Mouse (Mus musculus): ENCODE results near the gene Cgas. TPM values are rescaled to one million over a fixed set of nuclear protein-coding genes. Genes with fewer than 3 reads are reported as not detected.
"Not testable (repeated sequence)": the region's sequence is repeated elsewhere in the genome, so short reads cannot be mapped to it uniquely, and the experiment has no call there.

Gene Cgas
- polyA plus RNA-seq, 1 experiment from 2014 or later: 2.5 TPM

GRCm38 (mm10) chr9:78479308-78479707, 36.3 kb upstream of the Cgas start:
- H3K4me3 ChIP-seq (replicated peaks): peak overlapping the region; percentile 98
- 23% methylated on average over 8 of the region's 8 CpGs for WGBS
- H3K9me3 ChIP-seq (replicated peaks); H3K27ac ChIP-seq (replicated peaks); H3K4me1 ChIP-seq; ATAC-seq (ENCODE audit: insufficient number of reproducible peaks, low FRiP score, low TSS enrichment, low read depth); H3K27me3 ChIP-seq: not testable (repeated sequence)
- peaks cover 36% of the 10 kb centered on the region for H3K36me3 ChIP-seq
- H3K9ac ChIP-seq: peak overlapping the region; percentile 18; the same call in 1 of the 2 replicates
- peak overlapping the region; percentile 56 for H3K4me2 ChIP-seq (replicated peaks)

- H3K27ac ChIP-seq (replicated peaks); H3K9ac ChIP-seq; H3K4me3 ChIP-seq (replicated peaks); H3K9me3 ChIP-seq (replicated peaks); H3K27me3 ChIP-seq; ATAC-seq (ENCODE audit: insufficient number of reproducible peaks, low FRiP score, low TSS enrichment, low read depth); H3K4me2 ChIP-seq (replicated peaks); H3K4me1 ChIP-seq: not testable (repeated sequence)
- peaks cover 44% of the 10 kb centered on the region for H3K36me3 ChIP-seq
- 62% methylated on average over 1 of the region's 1 CpGs for WGBS
Measured at GRCm38 (mm10) chr9:78478009-78478605, 35.1 kb upstream of the Cgas start.

- WGBS: 5% methylated on average over 5 of the region's 5 CpGs
- H3K9ac ChIP-seq: no peak overlapping the region
- H3K4me2 ChIP-seq (replicated peaks): no peak overlapping the region
- ATAC-seq (ENCODE audit: insufficient number of reproducible peaks, low FRiP score, low TSS enrichment, low read depth): no peak
- H3K36me3 ChIP-seq: peaks cover 49% of the 10 kb centered on the region
- no peaks in the 10 kb centered on the region for H3K27me3 ChIP-seq
- H3K4me1 ChIP-seq: peaks cover 4% of the 10 kb centered on the region; the same call in 1 of the 2 replicates
- H3K4me3 ChIP-seq (replicated peaks): no peak overlapping the region
- H3K9me3 ChIP-seq (replicated peaks): no peaks in the 10 kb centered on the region
- H3K27ac ChIP-seq (replicated peaks): 0 out of 2 replicates have a peak overlapping the region, but pooled peaks have one; percentile 17
Measured at GRCm38 (mm10) chr9:78477021-78477551, 34.0 kb upstream of the Cgas start.

- peaks cover 51% of the 10 kb centered on the region for H3K36me3 ChIP-seq
- no peaks in the 10 kb centered on the region for H3K9me3 ChIP-seq (replicated peaks)
- H3K4me2 ChIP-seq (replicated peaks): no peak overlapping the region
- peaks cover 4% of the 10 kb centered on the region; the same call in 1 of the 2 replicates for H3K4me1 ChIP-seq
- peak overlapping the region; percentile 17; the same call in 1 of the 2 replicates for H3K27ac ChIP-seq (replicated peaks)
- no peaks in the 10 kb centered on the region for H3K27me3 ChIP-seq
- WGBS: 26% methylated on average over 1 of the region's 1 CpGs
- no peak for ATAC-seq (ENCODE audit: insufficient number of reproducible peaks, low FRiP score, low TSS enrichment, low read depth)
- H3K4me3 ChIP-seq (replicated peaks): no peak overlapping the region
- H3K9ac ChIP-seq: no peak overlapping the region
Measured at GRCm38 (mm10) chr9:78476531-78477020, 33.5 kb upstream of the Cgas start.

- no peak for ATAC-seq (ENCODE audit: insufficient number of reproducible peaks, low FRiP score, low TSS enrichment, low read depth)
- peaks cover 52% of the 10 kb centered on the region for H3K36me3 ChIP-seq
- no peak overlapping the region for H3K27ac ChIP-seq (replicated peaks)
- no peaks in the 10 kb centered on the region for H3K9me3 ChIP-seq (replicated peaks)
- H3K9ac ChIP-seq: no peak overlapping the region
- no peak overlapping the region for H3K4me3 ChIP-seq (replicated peaks)
- no peaks in the 10 kb centered on the region for H3K27me3 ChIP-seq
- H3K4me1 ChIP-seq: peaks cover 4% of the 10 kb centered on the region; the same call in 1 of the 2 replicates
- 74% methylated on average over 4 of the region's 4 CpGs for WGBS
- H3K4me2 ChIP-seq (replicated peaks): no peak overlapping the region
Measured at GRCm38 (mm10) chr9:78475873-78476272, 32.8 kb upstream of the Cgas start.

- ATAC-seq (ENCODE audit: insufficient number of reproducible peaks, low FRiP score, low TSS enrichment, low read depth): no peak
- 83% methylated on average over 2 of the region's 2 CpGs for WGBS
Measured at GRCm38 (mm10) chr9:78475383-78475780, 32.3 kb upstream of the Cgas start.

GRCm38 (mm10) chr9:78474771-78475382, 31.8 kb upstream of the Cgas start:
- WGBS: 78% methylated on average over 5 of the region's 5 CpGs
- H3K9me3 ChIP-seq (replicated peaks): no peaks in the 10 kb centered on the region
- H3K9ac ChIP-seq: no peak overlapping the region
- no peak overlapping the region for H3K4me3 ChIP-seq (replicated peaks)
- 0 out of 2 replicates have a peak overlapping the region, but pooled peaks have one; percentile 8 for H3K27ac ChIP-seq (replicated peaks)
- H3K4me2 ChIP-seq (replicated peaks): no peak overlapping the region
- no peaks in the 10 kb centered on the region for H3K27me3 ChIP-seq
- ATAC-seq (ENCODE audit: insufficient number of reproducible peaks, low FRiP score, low TSS enrichment, low read depth): no peak
- peaks cover 4% of the 10 kb centered on the region; the same call in 1 of the 2 replicates for H3K4me1 ChIP-seq
- peaks cover 54% of the 10 kb centered on the region for H3K36me3 ChIP-seq

More at GRCm38 (mm10) chr9:78475383-78475780, 32.3 kb upstream of the Cgas start:
- Histone ChIP-seq H3K27me3 (no peaks in the 10 kb centered on the region), H3K27ac (replicated peaks) (0 out of 2 replicates have a peak overlapping the region, but pooled peaks have one; percentile 8), H3K9ac (no peak overlapping the region), H3K4me3 (replicated peaks) (no peak overlapping the region), H3K4me2 (replicated peaks) (no peak overlapping the region), H3K9me3 (replicated peaks) (no peaks in the 10 kb centered on the region), H3K4me1 (peaks cover 4% of the 10 kb centered on the region; the same call in 1 of the 2 replicates), H3K36me3 (peaks cover 57% of the 10 kb centered on the region)

- 59% methylated on average over 2 of the region's 2 CpGs for WGBS
- H3K9me3 ChIP-seq (replicated peaks): no peaks in the 10 kb centered on the region
- no peak overlapping the region for H3K9ac ChIP-seq
- peaks cover under 1% of the 10 kb centered on the region; the same call in 1 of the 2 replicates for H3K4me1 ChIP-seq
- no peaks in the 10 kb centered on the region for H3K27me3 ChIP-seq
- no peak overlapping the region for H3K27ac ChIP-seq (replicated peaks)
- no peak overlapping the region for H3K4me3 ChIP-seq (replicated peaks)
- H3K36me3 ChIP-seq: peaks cover 51% of the 10 kb centered on the region
- no peak for ATAC-seq (ENCODE audit: insufficient number of reproducible peaks, low FRiP score, low TSS enrichment, low read depth)
- no peak overlapping the region for H3K4me2 ChIP-seq (replicated peaks)
Measured at GRCm38 (mm10) chr9:78474270-78474669, 31.2 kb upstream of the Cgas start.

- Histone ChIP-seq H3K4me2 (replicated peaks) (no peak overlapping the region), H3K27ac (replicated peaks) (no peak overlapping the region), H3K27me3 (no peaks in the 10 kb centered on the region), H3K4me1 (no peaks in the 10 kb centered on the region), H3K4me3 (replicated peaks) (no peak overlapping the region), H3K36me3 (peaks cover 52% of the 10 kb centered on the region), H3K9ac (no peak overlapping the region), H3K9me3 (replicated peaks) (no peaks in the 10 kb centered on the region)
- 79% methylated on average over 8 of the region's 8 CpGs for WGBS
- no peak for ATAC-seq (ENCODE audit: insufficient number of reproducible peaks, low FRiP score, low TSS enrichment, low read depth)
Measured at GRCm38 (mm10) chr9:78473588-78473987, 30.6 kb upstream of the Cgas start.

GRCm38 (mm10) chr9:78465725-78466124, 22.7 kb upstream of the Cgas start:
- no peak overlapping the region for H3K9ac ChIP-seq
- H3K27me3 ChIP-seq: no peaks in the 10 kb centered on the region
- H3K4me2 ChIP-seq (replicated peaks): no peak overlapping the region
- no peaks in the 10 kb centered on the region for H3K4me1 ChIP-seq
- H3K9me3 ChIP-seq (replicated peaks): no peaks in the 10 kb centered on the region
- H3K27ac ChIP-seq (replicated peaks): no peak overlapping the region
- H3K4me3 ChIP-seq (replicated peaks): no peak overlapping the region
- 96% methylated on average over 3 of the region's 3 CpGs for WGBS
- no peak for ATAC-seq (ENCODE audit: insufficient number of reproducible peaks, low FRiP score, low TSS enrichment, low read depth)
- H3K36me3 ChIP-seq: peaks cover 70% of the 10 kb centered on the region

GRCm38 (mm10) chr9:78463337-78463736, 20.3 kb upstream of the Cgas start:
- 91% methylated on average over 4 of the region's 4 CpGs for WGBS
- no peaks in the 10 kb centered on the region for H3K27me3 ChIP-seq
- ATAC-seq (ENCODE audit: insufficient number of reproducible peaks, low FRiP score, low TSS enrichment, low read depth): no peak
- no peak overlapping the region for H3K9ac ChIP-seq
- H3K4me1 ChIP-seq: no peaks in the 10 kb centered on the region
- no peaks in the 10 kb centered on the region for H3K9me3 ChIP-seq (replicated peaks)
- no peak overlapping the region for H3K27ac ChIP-seq (replicated peaks)
- peaks cover 77% of the 10 kb centered on the region for H3K36me3 ChIP-seq
- no peak overlapping the region for H3K4me2 ChIP-seq (replicated peaks)
- H3K4me3 ChIP-seq (replicated peaks): no peak overlapping the region
